Mouse (Mus musculus) layer of hippocampus, adult 2 months (tissue): ENCODE measurements at regions not wholly inside any gene's neighbourhood (a gene's known extent, or its start where the extent isn't known, plus 50 kb on each side); places are given as distances from the start of the nearest gene placed in this dataset.

Experiments used
- DNase-seq, 2 experiments: peaks; one replicate each; pipeline ENCODE4 v3.0.0; 2022; ENCODE audit warnings: low spot score in 2 of 2
- H3K27ac ChIP-seq: fragments of 200-600 bp; 2 replicates; pipeline ENCODE4 v1.8.1; 2022
- H3K4me3 ChIP-seq: fragments of 200-600 bp; 2 replicates; pipeline ENCODE4 v1.8.1; 2022; ENCODE audit warnings: mild to moderate bottlenecking
- CTCF ChIP-seq: fragments of 200-600 bp; conservative IDR thresholded peaks from 2 replicates; pipeline ENCODE4 v1.8.1; 2022; ENCODE audit warnings: antibody characterized with exemption, mild to moderate bottlenecking, moderate library complexity
- microRNA-seq, 2 experiments: library from miRNA; unstranded; fragments of <30 nt; microRNA quantifications; one replicate each; pipeline ENCODE4 v1.2.0; 2021

DNA sequence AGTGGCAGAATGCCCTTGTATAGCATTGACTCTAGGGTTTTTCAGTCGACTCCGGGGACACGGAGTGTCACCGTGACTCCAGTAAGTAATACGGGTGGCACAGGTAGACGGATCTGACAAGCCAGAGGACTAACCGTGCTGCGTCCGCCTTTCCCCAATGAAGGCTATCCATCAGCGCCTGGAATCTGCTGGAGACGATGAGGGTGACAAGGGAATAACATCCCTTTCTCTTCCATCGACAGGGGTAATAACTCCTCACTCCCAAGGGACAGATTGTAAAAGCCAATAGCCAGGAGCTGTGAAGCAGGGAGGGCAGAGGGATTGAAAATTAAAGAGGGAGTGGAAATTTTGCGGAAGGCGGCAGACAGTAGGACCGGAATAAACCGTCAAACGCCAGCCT is 151.5 kb downstream of the Zfp281 start:
- no peak for DNase-seq
- Histone ChIP-seq H3K27ac (no peak overlapping the region), H3K4me3 (no peak overlapping the region)
- TF ChIP-seq CTCF = no peak

DNA sequence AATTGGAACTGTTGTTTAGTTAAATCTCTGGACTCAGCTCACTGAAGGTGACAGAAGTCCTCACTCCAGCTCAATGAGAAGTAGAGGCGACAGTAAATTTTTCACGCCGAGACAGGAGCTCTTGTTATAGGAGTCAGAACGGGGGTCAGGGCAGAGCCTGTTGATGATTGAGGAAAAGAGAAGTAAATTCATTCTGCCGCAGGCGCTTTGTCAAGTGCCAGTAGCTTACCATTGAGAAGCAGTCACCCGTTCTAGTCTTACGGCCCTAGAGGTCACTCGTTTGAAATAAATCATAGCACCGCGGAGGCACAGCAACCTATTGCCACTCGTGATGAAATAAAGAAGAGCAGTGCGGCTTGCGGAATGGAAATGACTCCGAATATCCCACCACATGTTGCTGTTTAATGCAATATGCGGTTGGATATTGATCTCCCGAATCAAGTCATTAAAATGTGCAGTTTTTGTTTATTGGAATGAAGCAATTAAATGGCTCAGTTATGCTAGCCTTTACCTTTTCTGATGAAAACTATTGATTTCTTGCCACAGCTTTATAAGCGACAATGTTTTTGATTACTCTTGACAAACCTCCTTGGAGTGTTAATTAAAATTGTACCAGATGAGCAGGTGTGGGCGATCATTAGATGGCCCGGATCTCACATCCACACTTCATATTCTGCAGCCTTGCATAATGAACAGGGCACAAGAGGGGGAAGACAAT is 152.7 kb downstream of the Zfp281 start:
- no peak for TF ChIP-seq CTCF
- no peak for DNase-seq
- H3K27ac ChIP-seq = no peak overlapping the region
- H3K4me3 ChIP-seq = peak overlapping the region; percentile 8

GRCm38 (mm10) chr1:136779384-136779783 is 154.7 kb downstream of the Zfp281 start:
- DNase-seq = no peak
- H3K4me3 ChIP-seq = no peak overlapping the region
- TF ChIP-seq CTCF = no peak

GRCm38 (mm10) chr1:136781561-136782025 is 156.9 kb downstream of the Zfp281 start:
- no peak for DNase-seq
- H3K27ac ChIP-seq = no peak overlapping the region
- TF ChIP-seq CTCF = no peak

More at GRCm38 (mm10) chr1:136779384-136779783, 154.7 kb downstream of the Zfp281 start:
- no peak overlapping the region for H3K27ac ChIP-seq

GRCm38 (mm10) chr1:136782261-136782660 is 157.6 kb downstream of the Zfp281 start:
- DNase-seq = no peak
- TF ChIP-seq CTCF = no peak
- peak overlapping the region; percentile 50 for H3K4me3 ChIP-seq
- H3K27ac ChIP-seq = no peak overlapping the region

More at GRCm38 (mm10) chr1:136781561-136782025, 156.9 kb downstream of the Zfp281 start:
- H3K4me3 ChIP-seq = peak overlapping the region; percentile 50

DNA sequence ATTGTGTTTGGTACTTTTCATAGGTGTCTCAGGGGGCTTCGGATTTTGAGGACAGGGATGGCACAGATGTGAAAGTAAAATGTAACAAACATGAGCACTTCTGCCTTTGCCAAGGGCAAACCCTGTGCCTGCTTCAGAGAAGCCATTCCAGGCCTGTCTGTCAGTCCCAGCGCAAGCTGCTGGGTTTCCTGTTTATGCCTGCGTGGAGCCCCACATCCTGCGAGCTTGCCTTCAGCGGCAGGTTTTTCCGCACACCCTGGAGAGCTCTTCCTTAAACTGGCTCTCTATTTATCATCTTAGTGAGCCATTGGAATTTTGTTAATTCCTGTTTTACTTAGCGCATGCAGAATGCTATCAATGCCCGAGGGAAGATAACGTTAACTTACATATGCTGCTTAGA is 159.5 kb downstream of the Zfp281 start:
- H3K4me3 ChIP-seq = no peak overlapping the region
- no peak overlapping the region for H3K27ac ChIP-seq
- TF ChIP-seq CTCF = no peak
- no peak for DNase-seq

GRCm38 (mm10) chr1:136788979-136789513 is 164.3 kb downstream of the Zfp281 start:
- peak overlapping the region; percentile 31 for H3K4me3 ChIP-seq
- DNase-seq = no peak
- TF ChIP-seq CTCF = no peak; the same call in 1 of the 2 replicates
- no peak overlapping the region for H3K27ac ChIP-seq

DNA sequence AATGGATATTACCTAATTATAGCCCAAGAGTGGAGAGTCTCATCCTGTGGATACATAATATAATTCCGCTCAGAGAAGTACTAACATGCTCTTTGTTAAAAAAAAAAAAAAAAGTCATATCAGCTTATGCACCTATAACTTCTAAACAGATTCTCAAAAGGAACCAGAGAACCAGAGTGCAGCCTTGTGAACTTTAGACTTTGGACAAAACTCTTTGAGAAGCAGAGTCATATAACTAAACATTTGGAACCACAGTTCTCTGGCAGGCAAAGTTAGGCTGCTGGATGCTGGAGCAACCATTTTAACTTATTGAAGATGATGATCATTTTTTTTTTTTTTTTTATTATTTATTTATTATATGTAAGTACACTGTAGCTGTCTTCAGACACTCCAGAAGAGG is 166.9 kb downstream of the Zfp281 start:
- DNase-seq = no peak
- no peak overlapping the region for H3K4me3 ChIP-seq
- H3K27ac ChIP-seq = no peak overlapping the region
- no peak for TF ChIP-seq CTCF

Small RNA genes lying in the stretch of these regions (microRNA-seq; reads per million reads assigned to microRNA genes)
- gene Gm22132 = 0 reads per million in 2 experiments
